Mouse (Mus musculus) heart, embryonic 14.5 days (tissue): ENCODE measurements around the gene Ctnnd1. TPM values are rescaled to one million over a fixed set of nuclear protein-coding genes. Genes with fewer than 3 reads are reported as not detected.

ENCODE experiments used
- ATAC-seq: fragments of 200-750 bp; cut with Nextera tagmentation; 2 replicates; pipeline ENCODE4 v1.8.0; 2017; ENCODE audit warnings: low read depth, moderate TSS enrichment; ENCODE audit not compliant: insufficient number of reproducible peaks, insufficient read depth, low FRiP score
- H3K27ac ChIP-seq, 2 experiments: fragments of 200-500 bp in 1 of 2; fragments of 300-500 bp in 1 of 2; sonication (generic) in 1 of 2; replicated peaks in 1 of 2; 2 replicates each; pipeline ENCODE4 v1.5.1; 2012 to 2014; ENCODE audit warnings: low read depth in 2 of 2, low read length in 2 of 2, control low read depth in 1 of 2, mild to moderate bottlenecking in 1 of 2, mixed read lengths in 1 of 2; ENCODE audit not compliant: control insufficient read depth in 1 of 2, insufficient read depth in 1 of 2
- H3K27me3 ChIP-seq: fragments of 300-500 bp; sonication (generic); 2 replicates; pipeline ENCODE4 v1.6.1; 2014; ENCODE audit warnings: mild to moderate bottlenecking, low read length, control low read depth; ENCODE audit not compliant: control insufficient read depth, insufficient read depth
- H3K36me3 ChIP-seq: fragments of 300-500 bp; sonication (generic); 2 replicates; pipeline ENCODE4 v1.6.1; 2014; ENCODE audit warnings: mild to moderate bottlenecking, control low read depth, low read length, mixed read lengths; ENCODE audit not compliant: control insufficient read depth, insufficient read depth
- H3K4me1 ChIP-seq, 2 experiments: fragments of 200-500 bp in 1 of 2; fragments of 300-500 bp in 1 of 2; sonication (generic) in 1 of 2; 2 replicates each; pipeline ENCODE4 v1.6.1; 2012 to 2014; ENCODE audit warnings: low read length in 2 of 2, control low read depth in 1 of 2, mixed read lengths in 1 of 2; ENCODE audit not compliant: control insufficient read depth in 2 of 2, insufficient read depth in 2 of 2
- H3K4me2 ChIP-seq: fragments of 300-500 bp; sonication (generic); 2 replicates; pipeline ENCODE4 v1.6.1; 2014; ENCODE audit warnings: mild to moderate bottlenecking, low read length
- H3K4me3 ChIP-seq, 2 experiments: fragments of 200-500 bp in 1 of 2; fragments of 300-500 bp in 1 of 2; sonication (generic) in 1 of 2; 2 replicates each; pipeline ENCODE4 v1.5.1; 2012 to 2014; ENCODE audit warnings: low read length in 2 of 2, mild to moderate bottlenecking in 2 of 2, control low read depth in 1 of 2, low read depth in 1 of 2, moderate library complexity in 1 of 2; ENCODE audit not compliant: control insufficient read depth in 1 of 2, insufficient read depth in 1 of 2
- H3K9ac ChIP-seq: fragments of 300-500 bp; sonication (generic); 2 replicates; pipeline ENCODE4 v1.6.1; 2014; ENCODE audit warnings: mild to moderate bottlenecking, low read length
- H3K9me3 ChIP-seq: fragments of 300-500 bp; sonication (generic); 2 replicates; pipeline ENCODE4 v1.6.1; 2016; ENCODE audit warnings: low read length, control low read depth; ENCODE audit not compliant: control insufficient read depth
- WGBS: fragments of 180-500 bp; shearing (Covaris S2); extraction: QIAGEN DNeasy Blood & Tissue Kit; methylation state at CpG from one replicate; pipeline ENCODE4 v1.1.7; 2014; 5-methylcytosine and 5-hydroxymethylcytosine counted together
- polyA plus RNA-seq: library from polyadenylated mRNA; unstranded; fragments of >200 nt; fragmentation: Nextera tagmentation; extraction: Ambion mirVana; gene quantifications from 2 replicates; pipeline ENCODE4 v1.2.1, GENCODE M21; 2014

Ctnnd1 gene
- polyA plus RNA-seq, 1 experiment from 2014 or later: 68.5 TPM

DNA sequence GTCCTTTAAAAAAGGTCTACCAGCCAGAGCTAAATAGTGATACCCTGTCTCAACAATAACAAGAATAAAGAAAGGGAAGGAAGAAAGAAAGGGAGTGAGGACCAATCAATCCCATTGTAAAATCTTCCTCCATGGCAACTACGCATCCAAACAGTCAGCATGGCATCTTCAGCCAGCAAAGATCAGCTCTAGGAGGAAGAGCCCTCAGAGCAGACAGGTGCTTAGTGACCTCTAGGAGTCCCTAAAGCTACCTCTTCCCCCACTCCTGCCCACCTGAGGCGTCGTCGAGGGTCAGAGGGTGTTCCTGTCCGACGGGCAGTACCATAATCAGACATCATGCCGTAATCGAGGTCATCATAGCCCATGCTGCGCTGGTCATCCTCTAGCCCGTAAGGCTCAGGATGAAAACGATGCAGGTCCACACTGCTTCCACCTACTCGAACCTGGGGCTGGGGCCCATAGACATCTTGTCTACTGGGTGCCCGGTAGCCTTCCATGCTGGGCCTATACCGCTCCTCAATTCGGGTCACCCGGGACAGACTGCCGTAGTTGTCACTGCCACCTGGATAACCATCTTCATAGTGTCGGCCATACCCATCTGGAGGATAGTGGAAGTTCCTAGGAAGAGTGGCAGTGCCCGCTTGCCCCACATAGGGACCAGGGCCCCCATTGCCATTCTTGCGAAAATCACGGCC lies 30.8 kb downstream of the Ctnnd1 start:
- Histone ChIP-seq H3K36me3 (peaks cover 91% of the 10 kb centered on the region), H3K4me1 (peaks cover 5 to 34% of the 10 kb centered on the region in 2 experiments; a peak in 3 of 4 replicates), H3K9ac (no peak overlapping the region), H3K27me3 (no peaks in the 10 kb centered on the region), H3K27ac (peak overlapping the region in 1 of 2 experiments; percentile 75; a peak in 1 of 4 replicates), H3K9me3 (no peaks in the 10 kb centered on the region), H3K4me3 (no peak overlapping the region), H3K4me2 (no peak overlapping the region)
- ATAC-seq: no peak
- WGBS: 93% methylated on average over 21 of the region's 21 CpGs

DNA sequence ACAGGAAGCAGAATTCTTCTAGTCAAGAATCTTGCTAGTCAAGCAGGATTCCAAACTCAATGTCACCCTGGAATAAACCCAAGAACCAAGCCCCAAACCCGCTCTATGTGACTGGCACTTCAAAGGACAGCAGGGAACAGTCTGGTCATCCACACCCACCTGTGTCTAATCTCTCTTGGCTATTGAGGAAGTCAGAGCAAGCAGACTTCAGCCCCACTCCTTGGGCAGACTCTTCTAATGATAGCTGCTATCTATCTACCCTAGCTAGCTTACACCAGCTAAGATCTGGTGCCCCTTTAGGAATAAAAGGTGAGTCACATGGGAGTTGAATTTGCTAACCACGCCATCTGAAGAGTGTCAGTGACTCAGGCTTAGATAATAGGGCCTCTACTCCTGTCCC lies 31.7 kb downstream of the Ctnnd1 start:
- no peak overlapping the region for H3K4me3 ChIP-seq
- peaks cover 0 to 30% of the 10 kb centered on the region in 2 experiments; a peak in 2 of 4 replicates for H3K4me1 ChIP-seq
- no peak overlapping the region for H3K4me2 ChIP-seq
- peak overlapping the region; percentile 18; the same call in 1 of the 2 replicates for H3K9ac ChIP-seq
- H3K9me3 ChIP-seq: no peaks in the 10 kb centered on the region
- peaks cover 92% of the 10 kb centered on the region for H3K36me3 ChIP-seq
- 17% methylated on average over 2 of the region's 2 CpGs for WGBS
- no peaks in the 10 kb centered on the region for H3K27me3 ChIP-seq
- ATAC-seq: no peak
- H3K27ac ChIP-seq: peak overlapping the region; percentile 43 to 75

DNA sequence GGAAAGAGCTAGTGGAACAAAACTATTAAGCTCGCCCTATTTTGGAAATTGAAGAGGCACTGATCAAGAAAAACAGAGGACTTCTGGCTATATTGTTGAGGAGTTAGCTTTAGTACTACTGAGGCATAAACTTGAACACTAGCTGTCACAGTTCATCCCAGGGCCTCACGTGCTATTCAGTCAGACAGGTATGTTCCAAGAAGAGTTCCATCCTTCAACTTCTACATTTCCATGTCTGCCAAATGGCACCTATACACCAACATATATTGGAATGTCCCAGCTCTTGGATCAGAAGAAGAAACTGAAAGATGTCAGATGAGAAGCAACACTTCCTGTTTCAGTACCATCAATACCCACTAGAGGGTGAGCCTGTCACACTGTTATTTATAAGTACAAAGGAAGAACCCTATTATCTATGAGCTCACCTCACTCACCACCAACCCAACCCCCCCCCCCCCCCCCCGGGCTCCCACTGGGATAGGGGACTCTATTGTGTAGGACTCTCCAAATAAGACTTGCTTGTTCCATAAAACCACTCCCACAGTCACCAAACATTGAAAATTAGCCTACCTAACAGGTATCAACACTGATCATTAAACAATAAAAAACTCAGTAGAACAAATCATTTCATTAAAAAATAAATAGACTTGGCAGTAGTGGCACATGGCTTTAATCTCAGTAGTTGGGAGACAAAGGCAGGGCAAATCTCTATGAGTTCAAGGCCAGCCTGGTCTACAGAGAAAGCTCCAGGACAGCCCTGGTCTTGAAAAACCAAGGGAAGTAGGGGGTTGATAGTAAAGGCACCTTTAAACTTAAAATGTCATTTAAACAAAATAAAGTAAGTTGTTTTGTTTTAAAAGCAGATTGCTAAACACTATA lies 32.7 kb downstream of the Ctnnd1 start:
- Histone ChIP-seq H3K9ac (no peak overlapping the region), H3K9me3 (no peaks in the 10 kb centered on the region), H3K36me3 (peaks cover 92% of the 10 kb centered on the region), H3K4me3 (no peak overlapping the region), H3K4me1 (peaks cover 0 to 20% of the 10 kb centered on the region in 2 experiments; a peak in 2 of 4 replicates), H3K4me2 (no peak overlapping the region), H3K27ac (peak overlapping the region in 1 of 2 experiments; percentile 75; a peak in 2 of 4 replicates), H3K27me3 (no peaks in the 10 kb centered on the region)
- 62% methylated on average over 3 of the region's 3 CpGs for WGBS
- ATAC-seq: no peak

DNA sequence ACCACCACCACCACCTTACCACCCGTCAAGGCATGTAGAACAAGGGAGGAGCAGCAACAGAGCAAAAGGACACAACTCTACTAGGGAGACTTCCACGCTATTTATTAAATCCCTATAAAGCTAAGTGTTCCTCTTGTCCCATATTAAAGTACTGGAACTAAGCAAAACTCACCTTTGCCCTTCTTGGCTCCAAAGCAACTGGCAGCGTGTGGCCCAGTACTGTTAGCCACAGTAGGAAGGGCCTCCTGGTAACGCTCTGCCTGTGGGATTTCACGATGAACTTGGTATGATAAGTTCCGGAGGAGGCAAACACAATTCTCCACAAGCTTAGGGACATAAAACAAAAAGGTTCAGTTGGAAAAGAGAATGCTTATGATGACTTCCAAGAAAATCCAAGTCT lies 37.8 kb downstream of the Ctnnd1 start:
- 94% methylated on average over 6 of the region's 6 CpGs for WGBS
- H3K9me3 ChIP-seq: no peaks in the 10 kb centered on the region

DNA sequence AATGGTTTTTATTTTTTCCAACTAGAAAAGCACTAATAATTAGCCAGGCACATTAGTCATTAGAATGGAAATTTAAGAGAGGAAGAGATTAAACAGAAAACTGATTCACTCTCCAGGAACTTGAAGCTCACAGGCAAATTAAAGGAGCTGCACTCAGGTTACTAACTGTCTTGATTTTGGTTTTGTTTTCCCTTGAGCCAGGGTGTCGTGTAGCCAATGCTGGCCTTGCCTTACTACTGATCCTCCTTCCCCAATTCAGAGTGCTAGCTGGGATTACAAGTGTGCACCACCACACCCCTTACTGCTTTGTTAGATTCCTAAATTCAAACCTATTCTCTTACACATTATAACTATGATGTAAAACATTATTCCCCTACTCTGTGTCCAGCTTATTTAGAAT lies 42.7 kb downstream of the Ctnnd1 start:
- 79% methylated on average over 1 of the region's 1 CpGs for WGBS
- Histone ChIP-seq H3K9me3 (no peaks in the 10 kb centered on the region), H3K36me3 (peaks cover 100% of the 10 kb centered on the region), H3K27me3 (no peaks in the 10 kb centered on the region), H3K4me2 (no peak overlapping the region), H3K4me3 (no peak overlapping the region), H3K27ac (no peak overlapping the region), H3K4me1 (no peaks in the 10 kb centered on the region), H3K9ac (no peak overlapping the region)
- no peak for ATAC-seq

More for the DNA sequence above, 37.8 kb downstream of the Ctnnd1 start:
- H3K4me2 ChIP-seq: no peak overlapping the region
- no peaks in the 10 kb centered on the region for H3K4me1 ChIP-seq
- H3K36me3 ChIP-seq: peaks cover 99% of the 10 kb centered on the region
- H3K9ac ChIP-seq: no peak overlapping the region
- H3K27ac ChIP-seq: no peak overlapping the region
- H3K4me3 ChIP-seq: no peak overlapping the region
- no peaks in the 10 kb centered on the region for H3K27me3 ChIP-seq
- ATAC-seq: no peak

DNA sequence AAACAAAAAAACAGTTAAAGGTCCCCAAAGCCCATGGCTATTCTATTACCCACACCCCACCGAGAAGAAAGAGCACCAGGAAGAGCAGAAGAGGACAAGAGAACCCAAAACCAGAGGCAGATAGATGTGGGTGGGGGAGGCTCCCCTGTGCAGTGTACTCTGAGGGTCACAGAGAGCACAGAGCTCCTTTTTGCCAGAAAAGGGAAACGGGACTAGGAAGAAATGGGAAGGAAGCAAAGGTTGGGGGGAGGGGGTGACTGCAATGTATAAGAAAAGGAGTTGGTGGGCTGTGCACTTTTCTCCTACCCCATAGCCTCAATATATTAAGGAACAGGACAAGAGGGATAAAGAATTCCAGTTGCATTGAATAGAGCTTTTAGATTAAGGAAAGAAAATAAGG lies 49.6 kb downstream of the Ctnnd1 start:
- Histone ChIP-seq H3K9ac (no peak overlapping the region), H3K4me3 (no peak overlapping the region), H3K9me3 (no peaks in the 10 kb centered on the region), H3K4me1 (peaks cover 2 to 15% of the 10 kb centered on the region in 2 experiments), H3K36me3 (peaks cover 82% of the 10 kb centered on the region), H3K4me2 (no peak overlapping the region), H3K27me3 (no peaks in the 10 kb centered on the region), H3K27ac (no peak overlapping the region)
- ATAC-seq: no peak
- WGBS: 69% methylated on average over 2 of the region's 2 CpGs

DNA sequence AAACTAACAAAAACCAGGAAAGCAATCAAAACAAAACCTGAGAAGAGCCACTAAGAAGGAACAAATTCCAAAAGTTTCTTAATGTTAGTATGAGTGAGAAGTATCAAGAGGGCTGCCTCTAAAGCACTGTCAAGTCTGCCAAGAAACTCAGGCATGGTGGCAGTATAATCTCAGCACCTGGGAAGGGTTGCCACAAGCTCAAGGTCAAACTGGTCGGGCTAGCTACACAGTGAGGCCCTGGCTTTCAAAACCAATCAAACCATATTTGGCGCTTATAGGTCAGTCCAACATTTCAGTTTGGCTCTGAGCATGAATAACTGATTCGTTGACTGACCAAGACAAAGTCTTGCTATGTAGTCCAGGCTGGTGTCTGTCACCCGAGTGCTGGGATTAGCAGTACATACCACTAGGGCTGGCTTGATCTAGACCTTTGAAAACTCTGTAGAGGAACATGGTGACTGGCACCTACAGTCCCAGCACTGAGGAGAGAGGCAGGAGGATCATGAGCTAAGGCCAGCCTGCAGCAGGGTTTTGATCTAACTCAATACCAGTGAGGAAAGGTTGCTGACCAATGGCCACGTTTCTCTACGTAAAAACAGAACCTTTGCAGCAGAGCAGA lies 51.2 kb downstream of the Ctnnd1 start:
- H3K27ac ChIP-seq: peak overlapping the region; percentile 9 to 75
- H3K9me3 ChIP-seq: no peaks in the 10 kb centered on the region
- no peak overlapping the region for H3K9ac ChIP-seq
- WGBS: 79% methylated on average over 6 of the region's 6 CpGs
- peaks cover 72% of the 10 kb centered on the region for H3K36me3 ChIP-seq
- no peak for ATAC-seq
- no peak overlapping the region for H3K4me2 ChIP-seq
- H3K4me1 ChIP-seq: peaks cover 2 to 15% of the 10 kb centered on the region in 2 experiments
- no peaks in the 10 kb centered on the region for H3K27me3 ChIP-seq
- no peak overlapping the region for H3K4me3 ChIP-seq
